Mouse (Mus musculus): ENCODE measurements around the gene Cd4.

GRCm38 (mm10) chr6:124847305-124847704 is 40.7 kb downstream of the Cd4 start:
- TF ChIP-seq POLR2A (IDR thresholded peaks at IDR 0.05; ENCODE audit: extremely low read depth, insufficient read depth, low read length), result no peak
- TF ChIP-seq CTCF (IDR thresholded peaks at IDR 0.05; ENCODE audit: low read depth, low read length), result peak; percentile 78
